Mouse (Mus musculus) liver, embryonic 14.5 days (tissue): ENCODE measurements around the gene Atp5g3.

Experiments
- CTCF ChIP-seq: IDR thresholded peaks from 2 replicates; pipeline ENCODE4 v1.5.1; 2016; ENCODE audit warnings: antibody characterized with exemption, low read depth, control low read depth
- EP300 ChIP-seq: IDR thresholded peaks from 2 replicates; pipeline ENCODE4 v1.6.1; 2016; ENCODE audit warnings: antibody characterized with exemption, low read depth

- TF ChIP-seq CTCF (no peak), EP300 (no peak)
Observed at GRCm38 (mm10) chr2:73942844-73943243, 31.7 kb upstream of the Atp5g3 start.
